Mouse (Mus musculus) adrenal gland, postnatal 0 days (tissue): ENCODE measurements around the gene Pdha2. TPM values are rescaled to one million over a fixed set of nuclear protein-coding genes. Genes with fewer than 3 reads are reported as not detected.

Experiments
- polyA plus RNA-seq: library from polyadenylated mRNA; unstranded; fragments of >200 nt; fragmentation: Nextera tagmentation; extraction: Ambion mirVana; gene quantifications from 2 replicates; pipeline ENCODE4 v1.2.1, GENCODE M21; 2015

Gene Pdha2
- not detected in 2 replicates for polyA plus RNA-seq

DNA sequence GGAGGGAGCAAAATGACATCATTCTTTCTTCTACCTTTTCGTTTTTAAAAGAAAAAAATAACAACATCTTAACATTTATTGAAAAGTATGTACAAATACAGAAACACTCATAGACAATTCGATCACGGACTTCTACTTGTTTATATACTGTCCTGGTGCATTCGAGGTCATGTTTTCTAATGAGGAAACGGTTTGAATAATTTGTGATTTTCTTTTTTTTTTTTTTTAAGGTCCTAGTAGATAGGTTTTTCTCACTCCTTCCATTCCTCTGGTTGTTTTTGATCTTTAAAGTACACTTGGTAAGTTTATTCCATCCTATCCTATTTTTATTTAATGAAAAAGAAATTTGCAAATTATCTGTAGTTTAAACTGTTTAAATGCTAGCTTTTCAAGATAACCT, at the start of gene Pdha2:
TSS of gene Pdha2 (minus strand) at position 101 of the 400 bp plus-strand sequence.

